Mouse (Mus musculus) embryonic facial prominence, embryonic 11.5 days (tissue): ENCODE results near the gene AB124611. TPM values are rescaled to one million over a fixed set of nuclear protein-coding genes. Genes with fewer than 3 reads are reported as not detected.
A peak's percentile ranks its signal among the peaks of the same experiment; 100 is the strongest.
"Not testable (repeated sequence)": the region's sequence is repeated elsewhere in the genome, so short reads cannot be mapped to it uniquely, and the experiment has no call there.

Experiments used
- ATAC-seq: fragments of 200-750 bp; cut with Nextera tagmentation; replicated peaks from 2 replicates; pipeline ENCODE4 v1.8.0; 2017; ENCODE audit warnings: low read depth; ENCODE audit not compliant: insufficient number of reproducible peaks, low FRiP score, low TSS enrichment
- DNase-seq: peaks from one replicate; pipeline ENCODE4 v3.0.0-alpha.2; 2015; ENCODE audit warnings: low spot score
- H3K27ac ChIP-seq: fragments of 300-500 bp; sonication (generic); replicated peaks from 2 replicates; pipeline ENCODE4 v1.5.1; 2014; ENCODE audit warnings: mild to moderate bottlenecking, low read depth, low read length, control low read depth
- H3K27me3 ChIP-seq: fragments of 300-500 bp; sonication (generic); 2 replicates; pipeline ENCODE4 v1.6.1; 2014; ENCODE audit warnings: mild to moderate bottlenecking, low read length, moderate library complexity, mixed read lengths; ENCODE audit not compliant: control insufficient read depth, insufficient read depth
- H3K36me3 ChIP-seq: fragments of 300-500 bp; sonication (generic); replicated peaks from 2 replicates; pipeline ENCODE4 v1.6.1; 2014; ENCODE audit warnings: low read depth, mild to moderate bottlenecking, low read length, moderate library complexity, mixed read lengths; ENCODE audit not compliant: control insufficient read depth, insufficient read depth
- H3K4me1 ChIP-seq: fragments of 300-500 bp; sonication (generic); 2 replicates; pipeline ENCODE4 v1.6.1; 2014; ENCODE audit warnings: low read length, mixed read lengths; ENCODE audit not compliant: control insufficient read depth, insufficient read depth
- H3K4me2 ChIP-seq: fragments of 300-500 bp; sonication (generic); 2 replicates; pipeline ENCODE4 v1.6.1; 2014; ENCODE audit warnings: low read depth, mild to moderate bottlenecking, control low read depth, low read length, moderate library complexity
- H3K4me3 ChIP-seq: fragments of 300-500 bp; sonication (generic); 2 replicates; pipeline ENCODE4 v1.5.1; 2014; ENCODE audit warnings: low read depth, low read length, control low read depth
- H3K9ac ChIP-seq: fragments of 300-500 bp; sonication (generic); replicated peaks from 2 replicates; pipeline ENCODE4 v1.6.1; 2014; ENCODE audit warnings: mild to moderate bottlenecking, control low read depth, low read length
- H3K9me3 ChIP-seq: fragments of 300-500 bp; sonication (generic); replicated peaks from 2 replicates; pipeline ENCODE4 v1.6.1; 2016; ENCODE audit warnings: mild to moderate bottlenecking, low read length, inconsistent platforms, mixed read lengths; ENCODE audit not compliant: control insufficient read depth
- WGBS: fragments of 180-500 bp; shearing (Covaris S2); extraction: QIAGEN DNeasy Blood & Tissue Kit; methylation state at CpG from one replicate; pipeline ENCODE4 v1.1.7; 2014; 5-methylcytosine and 5-hydroxymethylcytosine counted together
- polyA plus RNA-seq: library from polyadenylated mRNA; unstranded; fragments of >200 nt; fragmentation: Nextera tagmentation; extraction: Ambion mirVana; gene quantifications from 2 replicates; pipeline ENCODE4 v1.2.1, GENCODE M21; 2014

Gene AB124611
- polyA plus RNA-seq, 1 experiment from 2014 or later = 1.00 TPM

DNA sequence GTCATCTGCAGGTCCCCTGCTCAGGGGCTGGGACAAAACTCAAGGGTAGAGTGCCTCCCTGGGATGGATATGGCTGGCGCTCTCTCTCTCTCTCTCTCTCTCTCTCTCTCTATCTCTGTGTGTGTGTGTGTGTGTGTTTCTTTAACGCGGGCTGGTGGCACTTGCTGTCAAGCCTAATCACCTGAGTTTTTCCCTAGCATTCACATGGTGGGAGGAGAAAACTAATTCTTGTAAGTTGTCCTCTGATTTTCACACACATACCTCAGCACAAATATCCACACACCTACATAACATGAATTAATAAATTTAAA, 613 bp downstream of the AB124611 start:
- ATAC-seq (no peak), DNase-seq (no peak)
- no peaks in the 10 kb centered on the region for H3K27me3 ChIP-seq

DNA sequence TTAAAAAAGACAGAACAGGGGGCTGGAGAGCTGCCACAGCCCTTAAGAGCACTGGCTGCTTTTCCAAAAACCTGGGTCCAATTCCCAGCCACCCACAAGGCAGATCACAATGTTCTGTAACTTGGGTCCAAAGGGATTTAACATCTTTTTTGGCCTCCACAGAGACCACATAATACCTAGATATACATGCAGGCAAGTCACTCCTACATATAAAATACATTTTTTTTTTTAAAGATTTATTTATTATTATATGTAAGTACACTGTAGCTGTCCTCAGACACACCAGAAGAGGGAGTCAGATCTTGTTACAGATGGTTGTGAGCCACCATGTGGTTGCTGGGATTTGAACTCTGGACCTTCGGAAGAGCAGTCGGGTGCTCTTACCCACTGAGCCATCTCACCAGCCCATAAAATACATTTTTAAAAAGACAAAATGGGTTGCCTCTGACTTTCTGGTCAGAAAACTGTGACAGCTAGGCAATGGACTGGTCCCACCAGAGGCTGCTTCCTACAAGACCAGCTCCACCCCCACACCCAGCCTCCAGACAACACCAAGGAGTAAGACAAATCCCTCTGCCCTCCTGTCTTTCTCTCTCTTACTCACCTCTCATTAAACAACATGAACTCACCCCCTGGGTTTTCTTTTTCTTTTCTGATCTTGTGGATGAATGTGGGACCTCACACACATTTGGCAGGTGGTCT, 1.3 kb downstream of the AB124611 start:
- H3K36me3 ChIP-seq = no peaks in the 10 kb centered on the region

More for the DNA sequence above, 613 bp downstream of the AB124611 start:
- H3K9me3 ChIP-seq = no peaks in the 10 kb centered on the region
- WGBS = 83% methylated on average over 3 of the region's 3 CpGs
- H3K36me3 ChIP-seq = no peaks in the 10 kb centered on the region
- H3K9ac ChIP-seq = no peak overlapping the region
- H3K4me2 ChIP-seq = no peak overlapping the region
- no peaks in the 10 kb centered on the region for H3K4me1 ChIP-seq
- H3K4me3 ChIP-seq = no peak overlapping the region
- no peak overlapping the region for H3K27ac ChIP-seq

DNA sequence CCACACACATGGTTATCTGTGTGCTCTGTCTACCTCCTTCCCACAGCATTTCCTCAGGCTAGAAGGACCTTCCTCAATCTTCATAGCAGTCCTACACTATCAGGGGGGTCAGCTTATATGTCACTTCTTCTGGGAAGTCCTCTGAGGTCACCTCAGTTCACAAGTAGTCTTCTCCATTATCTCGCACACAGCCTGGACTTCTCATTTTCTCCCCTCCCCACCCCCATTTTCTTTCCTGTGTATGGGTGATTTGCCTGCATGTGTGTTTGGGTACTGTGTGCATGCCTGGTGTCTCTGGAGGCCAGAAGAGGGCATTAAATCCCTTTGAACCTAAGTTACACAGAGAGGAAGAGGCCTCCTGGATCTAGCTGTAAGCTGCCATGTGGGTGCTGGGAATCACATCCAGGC, 1.9 kb downstream of the AB124611 start:
- no peak overlapping the region for H3K27ac ChIP-seq
- no peaks in the 10 kb centered on the region for H3K4me1 ChIP-seq
- DNase-seq = no peak
- H3K4me3 ChIP-seq = no peak overlapping the region
- no peak overlapping the region; the same call in 1 of the 2 replicates for H3K9ac ChIP-seq
- ATAC-seq = no peak
- no peak overlapping the region for H3K4me2 ChIP-seq
- H3K9me3 ChIP-seq = no peaks in the 10 kb centered on the region
- H3K27me3 ChIP-seq = no peaks in the 10 kb centered on the region
- WGBS = 46% methylated on average over 1 of the region's 1 CpGs
- no peaks in the 10 kb centered on the region for H3K36me3 ChIP-seq

More for the DNA sequence above, 1.3 kb downstream of the AB124611 start:
- Histone ChIP-seq H3K4me1 (no peaks in the 10 kb centered on the region), H3K27me3 (no peaks in the 10 kb centered on the region), H3K4me3 (no peak overlapping the region), H3K4me2 (no peak overlapping the region), H3K27ac (no peak overlapping the region), H3K9ac (no peak overlapping the region; the same call in 1 of the 2 replicates), H3K9me3 (no peaks in the 10 kb centered on the region)
- WGBS = 100% methylated on average over 2 of the region's 2 CpGs
- ATAC-seq = no peak
- DNase-seq = no peak

DNA sequence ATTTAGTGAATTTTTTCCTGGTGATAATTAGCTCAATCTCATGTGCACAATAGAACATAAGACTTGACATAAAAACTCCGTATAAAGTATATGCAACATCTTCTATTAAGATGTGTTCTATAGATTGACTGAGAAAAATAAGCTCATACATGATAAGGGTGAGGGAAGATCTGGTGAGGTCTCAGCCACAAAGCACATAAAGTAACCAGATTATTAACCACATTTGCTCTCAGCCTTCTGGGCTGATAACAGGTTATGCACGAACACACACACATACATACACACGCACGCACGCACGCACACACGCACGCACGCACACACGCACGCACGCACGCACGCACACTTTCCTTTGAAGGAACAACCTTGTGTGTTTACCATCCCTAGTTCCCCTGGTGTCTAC, 10.5 kb downstream of the AB124611 start:
- no peak overlapping the region for H3K27ac ChIP-seq
- no peaks in the 10 kb centered on the region for H3K9me3 ChIP-seq
- no peak for ATAC-seq
- no peaks in the 10 kb centered on the region for H3K36me3 ChIP-seq
- no peaks in the 10 kb centered on the region for H3K4me1 ChIP-seq
- H3K4me2 ChIP-seq = no peak overlapping the region
- WGBS = 96% methylated on average over 14 of the region's 14 CpGs
- H3K27me3 ChIP-seq = no peaks in the 10 kb centered on the region
- DNase-seq = no peak
- no peak overlapping the region for H3K4me3 ChIP-seq
- no peak overlapping the region for H3K9ac ChIP-seq

DNA sequence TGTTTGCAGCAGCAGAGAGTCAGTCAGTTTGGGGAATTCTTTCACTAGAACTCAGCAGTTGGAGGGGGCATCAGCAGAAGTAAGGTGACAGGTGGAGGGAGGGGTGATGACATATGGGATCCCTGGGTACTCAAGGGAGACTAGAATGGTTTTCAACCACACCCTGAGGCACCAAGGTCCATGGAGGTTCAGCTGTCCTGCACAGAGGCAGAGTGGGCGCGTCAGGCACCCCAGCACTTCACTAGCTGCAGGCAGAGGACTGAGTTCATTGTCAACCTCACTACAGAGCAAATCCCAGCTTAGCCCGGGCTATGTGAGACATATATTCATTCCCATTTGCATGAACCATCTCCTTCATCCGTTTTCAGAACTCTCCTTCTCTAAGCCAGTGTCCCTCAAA, 11.0 kb downstream of the AB124611 start:
- Histone ChIP-seq H3K9ac (no peak overlapping the region), H3K4me3 (no peak overlapping the region), H3K4me2 (no peak overlapping the region), H3K27me3 (no peaks in the 10 kb centered on the region), H3K4me1 (no peaks in the 10 kb centered on the region), H3K9me3 (no peaks in the 10 kb centered on the region), H3K27ac (no peak overlapping the region), H3K36me3 (no peaks in the 10 kb centered on the region)
- 71% methylated on average over 4 of the region's 4 CpGs for WGBS
- no peak for ATAC-seq
- DNase-seq = no peak

DNA sequence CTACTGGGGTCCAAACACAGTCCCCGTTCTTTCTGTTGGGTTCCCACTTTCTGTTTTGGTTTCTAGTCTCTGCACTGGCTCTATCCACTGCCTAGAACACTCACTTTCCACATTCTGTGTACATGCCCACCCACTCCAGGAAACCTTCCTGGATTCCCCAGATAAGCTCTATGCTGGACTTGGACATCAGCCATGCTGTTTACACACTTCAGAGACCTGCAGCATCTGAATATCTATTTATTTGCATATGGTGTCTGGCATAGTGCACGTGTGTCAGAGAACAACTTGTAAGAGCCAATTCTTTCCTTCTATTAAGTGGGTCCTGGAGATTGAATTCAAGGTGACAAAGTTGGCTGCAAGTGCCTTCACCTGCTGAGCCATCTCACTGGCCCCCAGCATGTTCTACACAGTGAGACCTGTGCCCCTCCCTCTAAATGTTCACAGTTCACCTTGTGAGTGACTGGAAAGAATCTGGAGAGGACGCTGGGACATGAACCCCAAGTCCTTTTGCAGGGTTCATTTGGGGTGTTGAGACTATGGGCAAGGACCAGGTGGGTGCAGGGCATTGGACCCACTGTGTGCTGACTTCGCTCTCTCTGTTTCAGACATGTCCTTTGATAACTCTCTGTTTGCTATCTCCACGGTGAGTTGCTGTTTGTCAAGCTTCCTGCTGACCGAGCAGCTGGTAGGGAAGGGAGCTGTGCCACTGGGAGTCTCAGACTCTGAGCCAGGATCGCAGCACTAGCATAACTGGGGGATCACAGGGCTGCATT, 14.2 kb downstream of the AB124611 start:
- H3K27me3 ChIP-seq = no peaks in the 10 kb centered on the region
- DNase-seq (no peak), ATAC-seq (no peak)
- no peak overlapping the region for H3K4me2 ChIP-seq
- no peaks in the 10 kb centered on the region for H3K9me3 ChIP-seq
- H3K9ac ChIP-seq = no peak overlapping the region
- no peaks in the 10 kb centered on the region for H3K36me3 ChIP-seq
- H3K4me3 ChIP-seq = no peak overlapping the region
- no peaks in the 10 kb centered on the region for H3K4me1 ChIP-seq
- H3K27ac ChIP-seq = no peak overlapping the region
- WGBS = 81% methylated on average over 7 of the region's 7 CpGs

DNA sequence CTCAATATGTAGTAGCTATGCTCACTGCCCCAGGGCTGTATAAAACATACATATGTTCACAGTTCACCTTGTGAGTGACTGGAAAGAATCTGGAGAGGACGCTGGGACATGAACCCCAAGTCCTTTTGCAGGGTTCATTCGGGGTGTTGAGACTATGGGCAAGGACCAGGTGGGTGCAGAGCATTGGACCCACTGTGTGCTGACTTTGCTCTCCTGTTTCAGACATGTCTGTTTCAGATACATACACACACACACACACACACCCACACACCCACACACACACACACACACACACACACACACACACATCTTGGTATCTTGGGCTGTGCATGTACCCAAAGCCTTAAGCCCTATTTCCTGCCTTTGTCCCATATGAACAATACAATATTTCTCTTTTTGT, 16.0 kb downstream of the AB124611 start:
- H3K9ac ChIP-seq, H3K9me3 ChIP-seq, H3K36me3 ChIP-seq, H3K27me3 ChIP-seq, ATAC-seq, H3K4me3 ChIP-seq, H3K27ac ChIP-seq, H3K4me1 ChIP-seq, DNase-seq, H3K4me2 ChIP-seq: not testable (repeated sequence)
- 93% methylated on average over 2 of the region's 2 CpGs for WGBS

DNA sequence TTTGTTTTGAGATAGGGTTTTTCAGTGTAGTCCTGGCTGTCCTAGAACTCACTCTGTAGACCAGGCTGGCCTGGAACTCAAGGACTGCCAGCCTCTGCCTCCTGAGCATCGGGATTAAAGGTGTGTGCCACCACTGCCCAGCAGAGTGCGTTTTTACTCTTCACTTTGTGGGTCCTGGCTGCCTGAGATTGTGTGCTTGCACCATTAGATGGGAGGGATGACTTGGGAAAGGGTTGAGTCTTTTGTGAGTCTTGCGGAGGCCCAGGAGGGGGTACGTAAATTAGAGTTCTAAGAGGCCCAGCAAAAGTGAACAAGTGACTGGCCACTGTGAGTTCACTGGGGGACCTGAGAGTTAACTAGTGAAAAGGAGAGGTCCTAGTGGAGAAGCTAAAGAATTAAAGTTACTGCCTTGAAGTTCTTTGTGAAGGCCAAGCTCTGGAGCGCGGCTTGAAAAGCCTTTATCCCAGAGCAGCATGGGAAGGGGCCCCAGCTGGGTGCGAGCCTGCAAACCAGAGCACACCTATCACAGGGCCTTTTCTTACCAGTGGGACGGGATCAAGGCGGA, 19.5 kb downstream of the AB124611 start:
- H3K27ac ChIP-seq = peak overlapping the region; percentile 91
- H3K9me3 ChIP-seq = no peaks in the 10 kb centered on the region
- no peaks in the 10 kb centered on the region for H3K4me1 ChIP-seq
- peak overlapping the region; percentile 79 for H3K4me3 ChIP-seq
- H3K9ac ChIP-seq = peak overlapping the region; percentile 64
- H3K36me3 ChIP-seq = no peaks in the 10 kb centered on the region
- peak overlapping the region; percentile 57 for H3K4me2 ChIP-seq
- peak; percentile 89 for DNase-seq
- ATAC-seq = peak; percentile 83
- H3K27me3 ChIP-seq = no peaks in the 10 kb centered on the region
- 5% methylated on average over 9 of the region's 9 CpGs for WGBS
